Mouse (Mus musculus): Measurements from ENCODE around the gene Prkcd.

The Prkcd gene

DNA sequence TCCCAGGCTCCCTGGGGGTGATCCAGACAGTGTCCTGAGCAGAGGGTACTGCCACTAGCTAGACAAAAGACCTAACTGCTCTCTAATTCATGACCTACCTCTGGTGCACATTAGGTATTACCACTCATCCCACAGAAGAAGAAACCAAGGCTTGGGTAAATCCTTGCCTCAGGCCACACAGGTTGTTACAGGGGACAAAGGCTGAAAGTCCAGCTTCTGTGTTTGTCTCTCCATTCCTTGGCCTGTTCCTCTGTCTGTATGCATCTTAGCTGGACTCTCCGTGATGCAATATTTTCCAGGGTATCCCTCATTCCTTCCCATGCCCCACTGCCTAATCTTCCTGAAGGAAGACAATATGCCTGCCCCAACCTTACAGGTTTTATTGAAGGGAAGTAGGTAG lies 8.4 kb upstream of the Prkcd start:
- DNase-seq: no peak

DNA sequence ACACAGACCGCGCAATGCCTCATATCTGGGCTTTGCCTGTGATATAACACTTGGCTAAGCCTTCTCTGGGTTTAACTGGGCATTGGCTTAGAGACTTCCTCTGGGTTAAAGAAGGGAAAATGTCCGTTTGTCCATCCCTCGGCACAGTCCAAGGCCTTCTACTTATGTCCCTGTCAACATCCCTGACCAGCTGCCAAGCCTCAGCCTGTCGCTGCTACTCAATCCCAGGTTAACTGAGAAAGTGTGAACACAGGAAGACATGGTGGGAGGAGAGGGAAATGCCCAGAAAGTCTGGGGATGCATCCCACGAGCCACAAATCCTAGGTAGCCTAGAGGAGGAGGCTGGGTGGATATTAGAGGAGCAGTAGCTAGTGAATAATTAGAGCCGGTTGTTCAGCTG lies 7.7 kb upstream of the Prkcd start:
- no peak for DNase-seq

DNA sequence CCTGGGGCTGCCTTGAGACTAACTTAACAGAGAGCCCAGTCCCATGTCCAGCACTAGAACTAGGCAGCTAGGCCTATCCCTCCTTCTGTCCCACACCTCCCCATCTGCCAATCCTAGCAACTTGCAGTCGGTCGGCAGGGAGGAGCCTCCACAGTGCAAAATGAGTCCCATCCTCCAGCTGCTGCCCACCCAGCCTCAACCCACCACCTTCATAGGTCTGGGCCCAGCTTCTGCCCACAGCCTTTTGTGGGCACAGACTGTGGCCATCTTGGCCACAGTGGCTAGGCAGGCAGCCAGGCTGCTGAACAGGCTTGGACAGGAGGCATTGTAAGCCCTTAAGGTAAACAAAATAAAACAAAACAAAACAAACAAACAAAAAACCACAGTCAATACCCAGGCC lies 5.8 kb upstream of the Prkcd start:
- DNase-seq: no peak

DNA sequence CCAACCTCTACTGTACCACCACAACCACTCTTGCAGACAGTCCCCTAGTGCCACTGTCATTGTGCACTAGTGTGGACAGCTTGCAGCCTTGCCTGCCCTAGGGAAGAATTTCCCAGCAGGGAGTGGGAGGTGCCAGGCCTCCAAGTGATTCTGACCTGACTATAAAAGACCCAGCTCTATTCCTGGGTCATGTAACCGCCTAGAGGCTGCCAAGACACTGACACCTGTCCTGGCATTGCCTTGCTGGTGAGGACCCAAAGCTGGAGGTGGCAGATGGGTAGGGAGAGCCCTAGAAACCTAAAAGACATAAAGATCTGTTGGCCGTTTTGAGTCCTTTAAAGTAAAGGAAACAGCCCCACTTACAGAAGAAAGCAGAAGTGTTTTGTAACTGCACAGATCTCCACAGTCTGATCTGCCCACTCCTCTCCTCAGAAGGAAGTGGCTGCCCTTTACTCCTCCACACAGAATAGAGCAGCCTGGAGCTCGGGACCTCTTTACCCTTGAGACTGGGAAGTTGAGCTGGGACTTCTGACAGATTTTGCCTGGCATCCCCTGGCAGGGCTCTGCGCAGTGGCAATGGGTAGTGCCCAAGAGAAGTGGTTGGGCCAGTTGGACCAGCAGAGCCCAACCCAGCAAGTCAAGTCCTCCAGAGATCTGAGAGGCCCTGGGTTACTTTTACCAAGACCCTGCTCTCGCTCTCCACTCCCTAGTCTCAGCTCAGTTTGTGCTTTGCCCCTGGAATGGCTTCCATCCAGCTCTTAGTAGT lies 5.0 kb upstream of the Prkcd start:
- no peak for DNase-seq

DNA sequence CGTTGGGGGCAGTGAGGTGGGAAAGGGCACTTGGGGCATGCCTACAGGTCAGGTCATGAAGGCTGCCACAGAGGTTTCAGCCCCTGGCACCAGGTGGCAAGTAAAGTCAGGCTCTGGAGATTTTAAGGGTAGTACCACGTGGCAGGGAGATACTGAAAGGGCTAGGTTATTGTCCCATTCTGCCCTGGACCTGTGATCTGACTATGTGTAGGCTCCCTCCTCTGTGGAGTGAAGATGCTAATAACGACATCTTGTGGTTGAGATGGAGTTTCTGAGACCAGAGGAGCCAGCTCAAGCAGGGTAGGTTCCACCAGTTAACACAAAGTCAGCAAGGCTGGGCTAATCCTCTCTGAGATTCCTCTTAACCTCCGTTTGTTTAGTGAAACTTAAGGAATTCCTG lies 3.8 kb upstream of the Prkcd start:
- DNase-seq: no peak

DNA sequence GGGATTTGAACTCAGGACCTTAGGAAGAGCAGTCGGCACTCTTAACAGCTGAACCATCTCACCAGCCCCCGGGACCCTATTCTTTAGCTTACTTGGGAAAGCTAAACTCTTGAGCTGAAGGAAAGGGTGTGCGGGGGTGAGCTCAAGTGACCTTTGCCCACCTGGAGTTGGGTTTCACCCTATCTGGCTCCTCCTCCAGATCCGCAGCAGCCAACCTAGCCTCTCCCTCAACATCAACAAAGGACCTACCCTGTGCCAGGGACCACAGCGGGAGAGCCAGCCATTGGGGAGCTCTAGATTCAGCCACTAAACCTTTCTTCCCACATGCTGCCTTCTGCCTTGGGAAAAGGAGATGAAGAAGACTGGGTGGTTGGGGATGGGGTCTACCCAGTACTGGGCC lies 2.2 kb upstream of the Prkcd start:
- DNase-seq: no peak

DNA sequence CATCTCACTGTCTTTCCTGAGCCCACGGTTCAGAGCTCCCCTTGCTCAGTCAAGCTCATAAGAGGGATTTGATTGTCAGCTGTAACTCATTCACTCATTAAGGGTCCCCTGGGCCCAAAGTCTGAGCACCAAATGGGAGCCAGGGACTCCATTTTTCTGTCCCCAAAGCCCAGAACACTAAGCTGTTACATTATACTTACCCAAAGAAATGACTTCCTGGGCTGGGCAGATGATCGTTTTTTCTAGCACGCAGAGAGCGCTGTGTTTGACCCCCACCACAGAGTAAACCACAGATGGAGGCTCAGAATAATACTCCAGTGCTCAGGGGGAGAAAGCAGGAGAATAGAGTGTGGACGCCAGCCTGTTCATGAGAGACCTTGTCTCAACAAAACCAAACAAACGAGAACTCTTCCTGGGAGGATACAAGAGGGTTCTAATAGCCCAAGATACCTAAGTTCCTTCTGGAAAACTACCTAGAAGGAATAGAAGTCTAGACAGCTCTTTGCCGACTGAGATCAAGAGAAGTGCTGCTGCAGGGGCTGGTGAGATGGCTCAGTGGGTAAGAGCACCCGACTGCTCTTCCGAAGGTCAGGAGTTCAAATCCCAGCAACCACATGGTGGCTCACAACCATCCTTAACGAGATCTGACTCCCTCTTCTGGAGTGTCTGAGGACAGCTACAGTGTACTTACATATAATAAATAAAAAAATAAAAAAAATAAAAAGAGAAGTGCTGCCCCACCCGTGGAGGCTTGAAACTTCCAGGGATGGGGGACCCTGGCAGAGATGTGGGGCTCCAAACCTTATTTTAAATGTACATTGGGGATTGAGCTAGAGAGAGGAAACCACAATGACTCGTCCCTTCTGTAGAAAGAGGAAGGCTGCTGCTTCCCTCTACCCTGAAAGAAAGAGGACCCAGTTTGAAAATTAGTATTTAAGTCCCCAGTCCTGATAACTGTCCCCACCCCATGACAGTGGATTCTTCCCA lies 1.0 kb upstream of the Prkcd start:
- no peak for DNase-seq

DNA sequence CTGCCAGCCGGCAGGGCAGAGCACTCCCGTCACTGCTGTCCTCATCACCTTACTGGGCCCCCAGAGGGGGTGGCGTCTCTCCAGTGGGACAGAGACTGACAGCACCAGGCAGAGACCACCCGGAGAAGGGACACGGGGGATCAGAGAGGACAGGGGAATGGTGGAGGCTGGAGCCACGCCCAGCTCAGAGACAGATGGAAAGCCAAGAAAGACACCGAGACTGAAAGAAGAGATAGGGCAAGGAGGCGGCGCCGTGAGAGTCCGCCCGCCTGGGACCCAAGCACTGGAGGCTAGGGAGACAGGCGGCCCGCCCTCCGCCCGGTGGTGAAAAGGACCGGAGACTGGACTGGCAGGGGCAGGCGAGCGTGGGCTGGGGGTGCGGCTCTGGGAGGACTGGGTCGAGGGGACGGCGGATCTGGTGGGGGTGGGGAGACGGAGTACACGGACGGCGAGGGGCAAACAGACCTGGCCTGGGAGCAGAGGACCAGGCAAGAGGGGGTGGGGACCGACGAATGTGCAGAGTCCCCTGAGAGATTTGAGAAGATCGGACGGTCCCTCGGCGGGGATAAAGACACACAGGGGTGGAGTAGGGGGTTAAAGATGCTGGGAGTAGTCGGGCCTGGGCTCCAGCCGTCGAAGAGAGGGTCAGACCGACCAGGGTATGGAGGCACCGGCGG lies 741 bp downstream of the Prkcd start:
- DNase-seq: no peak

DNA sequence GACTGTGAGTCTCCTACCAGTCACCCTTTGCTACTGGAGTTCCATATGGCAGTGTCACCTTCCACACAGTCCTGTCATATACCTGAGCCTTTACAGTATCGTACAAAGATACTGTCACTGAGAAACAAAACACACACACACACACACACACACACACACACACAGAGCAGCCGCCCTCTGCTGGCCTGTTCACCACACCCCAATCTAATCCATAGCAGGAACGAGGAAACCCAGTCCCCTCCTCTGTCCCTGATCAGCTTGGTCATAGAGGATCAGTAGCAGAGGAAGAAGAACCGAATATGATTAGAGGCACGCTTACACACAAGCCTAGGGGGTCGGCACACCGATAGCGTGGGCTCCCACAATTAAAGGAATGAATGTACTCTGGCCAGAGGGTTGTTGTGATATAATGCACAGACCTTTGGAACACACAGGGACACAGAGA lies 1.7 kb downstream of the Prkcd start:
- no peak for DNase-seq

DNA sequence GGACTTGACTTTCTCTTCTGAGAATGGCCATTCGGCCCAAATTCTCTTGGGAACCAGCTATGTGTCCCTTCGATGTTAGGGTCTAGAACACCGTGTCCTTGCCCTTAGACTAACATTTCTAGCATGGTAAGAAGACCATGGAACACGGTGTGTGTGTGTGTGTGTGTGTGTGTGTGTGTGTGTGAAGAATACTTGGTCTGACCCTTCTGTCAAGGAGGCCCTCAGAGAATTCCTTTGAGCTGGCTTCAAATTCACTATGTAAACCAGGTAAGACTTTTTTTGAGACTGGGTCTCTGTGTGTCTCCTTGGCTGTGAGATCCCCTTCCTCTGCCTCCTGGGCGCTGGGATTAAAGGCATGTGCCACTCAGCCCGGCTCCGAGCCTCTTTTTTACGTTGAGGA lies 3.5 kb downstream of the Prkcd start:
- DNase-seq: no peak

DNA sequence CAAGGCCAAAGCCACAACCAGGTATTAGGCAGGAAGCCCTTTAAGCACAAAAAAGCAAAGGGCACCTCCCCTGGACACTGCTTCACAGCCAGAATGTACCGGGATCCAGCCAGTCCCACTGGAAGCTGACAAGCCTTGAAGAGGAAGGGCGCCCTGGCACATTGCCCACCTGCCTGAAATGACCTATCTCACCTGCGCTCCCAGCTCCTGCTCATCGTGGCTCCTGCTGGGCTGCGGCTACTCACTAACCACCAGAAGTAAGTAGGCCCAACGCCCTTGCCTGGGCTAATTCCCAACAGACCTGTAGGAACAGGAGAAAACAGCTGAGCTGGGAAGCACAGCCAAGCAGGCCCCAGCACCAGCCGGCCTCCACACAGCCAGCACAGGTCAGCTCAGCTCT lies 3.9 kb downstream of the Prkcd start:
- no peak for DNase-seq

DNA sequence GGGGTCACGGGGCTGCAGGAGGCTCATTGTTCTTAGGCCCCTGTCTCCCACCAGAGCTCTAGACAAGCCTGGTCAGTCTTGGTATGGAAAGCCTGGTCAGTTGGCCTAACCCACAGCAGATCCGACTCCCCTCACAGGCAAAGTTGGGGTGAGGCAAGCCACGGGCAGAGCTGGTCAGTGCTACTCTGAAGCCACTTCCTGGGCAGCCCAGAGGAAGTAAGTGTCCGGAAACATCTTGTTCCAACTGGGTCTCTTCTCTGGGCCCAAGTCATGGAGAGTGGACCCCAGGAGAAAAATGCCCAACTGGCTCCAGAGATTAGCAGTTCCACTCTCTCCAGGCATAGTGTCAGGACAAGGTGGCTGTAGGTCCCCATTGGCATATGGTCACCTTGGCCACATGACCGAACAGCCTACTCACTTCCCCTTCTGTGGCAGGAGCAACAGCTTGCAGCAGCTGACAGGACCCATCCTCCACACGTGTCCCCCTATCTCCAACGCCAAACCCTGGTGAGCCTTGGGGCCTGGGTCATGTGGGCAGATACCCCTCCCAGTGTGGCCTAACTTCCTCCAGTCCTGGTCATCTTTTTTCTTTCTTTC lies 5.9 kb downstream of the Prkcd start:
- DNase-seq: no peak

DNA sequence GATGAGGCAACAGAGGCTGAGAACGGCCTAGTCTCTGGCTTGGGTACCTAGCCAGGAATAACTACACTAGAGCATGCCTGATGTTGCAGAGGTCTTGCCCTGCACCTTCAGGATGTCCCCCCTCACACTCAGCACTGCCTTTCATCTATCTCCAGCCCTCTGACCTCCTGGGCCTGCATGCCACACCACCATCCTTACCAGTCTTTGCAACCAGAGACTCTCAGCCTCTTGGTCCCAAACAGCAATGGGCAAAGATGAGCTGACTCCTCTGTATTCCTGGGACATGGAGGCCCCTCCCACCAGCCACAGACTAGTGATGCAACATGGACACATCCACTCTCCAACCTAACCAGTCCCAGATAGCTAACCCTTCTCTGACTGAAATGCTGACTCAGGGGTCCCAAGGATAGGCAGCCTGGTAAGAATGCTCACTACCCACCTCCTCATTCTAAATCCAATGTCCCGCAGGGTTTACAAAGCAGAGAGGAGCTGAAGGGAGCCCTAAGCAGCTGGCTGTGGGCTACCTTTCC lies 7.2 kb downstream of the Prkcd start:
- no peak for DNase-seq

DNA sequence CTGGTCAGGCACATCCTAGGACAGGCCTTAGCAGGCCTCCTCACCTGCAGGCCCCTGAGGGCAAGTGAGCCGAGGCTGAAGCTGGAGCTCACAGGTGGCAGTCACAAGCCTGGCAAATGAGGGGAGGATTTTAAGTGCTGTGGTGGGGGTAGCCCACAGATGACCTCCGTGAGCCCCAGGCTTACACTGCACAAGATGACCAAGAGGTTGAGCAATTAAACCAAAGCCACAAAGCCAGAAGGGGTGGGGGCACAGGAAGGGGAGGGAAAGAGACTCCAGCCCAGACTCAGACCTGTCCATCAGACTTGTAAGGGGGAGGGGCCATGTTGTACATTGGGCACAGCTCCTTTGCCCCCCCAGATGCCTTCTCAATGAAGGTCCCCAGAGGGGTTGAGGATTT lies 9.3 kb downstream of the Prkcd start:
- DNase-seq: no peak

DNA sequence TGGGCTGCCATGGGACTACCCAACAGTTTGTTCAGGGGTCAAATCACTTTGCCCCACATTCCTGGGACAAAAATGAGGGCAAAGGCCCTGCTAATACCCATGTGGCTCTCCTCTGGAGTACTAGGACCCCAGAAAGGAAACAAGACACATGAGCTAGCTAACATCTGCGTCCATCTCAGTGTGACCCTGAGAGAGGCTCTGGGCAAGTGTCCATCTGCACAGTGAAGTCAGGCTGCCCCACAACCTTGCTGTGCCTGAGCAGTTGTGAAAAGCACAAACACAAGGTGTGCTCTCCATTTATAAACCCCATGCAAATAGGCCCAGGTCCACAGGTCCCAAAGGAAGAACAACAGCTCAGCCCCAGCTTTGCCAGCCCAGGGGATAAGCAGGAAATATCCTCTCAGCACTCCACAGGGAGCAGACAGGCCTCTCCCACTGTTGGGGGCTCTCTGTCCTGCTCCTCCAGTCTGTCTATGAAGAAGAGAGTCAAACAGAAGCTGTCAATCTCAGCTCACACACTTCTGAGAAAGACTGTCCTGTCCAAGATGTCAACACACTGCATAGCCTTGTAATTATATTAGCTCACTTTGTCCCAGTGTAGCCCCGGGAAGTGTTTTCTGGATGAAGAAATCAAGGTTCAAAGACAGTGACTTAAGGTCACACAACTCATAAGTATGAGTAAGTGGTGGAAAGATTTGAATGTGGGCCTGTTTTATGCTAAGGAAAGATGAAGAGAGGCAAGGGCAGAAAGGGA lies 12.9 kb downstream of the Prkcd start:
- DNase-seq: no peak

DNA sequence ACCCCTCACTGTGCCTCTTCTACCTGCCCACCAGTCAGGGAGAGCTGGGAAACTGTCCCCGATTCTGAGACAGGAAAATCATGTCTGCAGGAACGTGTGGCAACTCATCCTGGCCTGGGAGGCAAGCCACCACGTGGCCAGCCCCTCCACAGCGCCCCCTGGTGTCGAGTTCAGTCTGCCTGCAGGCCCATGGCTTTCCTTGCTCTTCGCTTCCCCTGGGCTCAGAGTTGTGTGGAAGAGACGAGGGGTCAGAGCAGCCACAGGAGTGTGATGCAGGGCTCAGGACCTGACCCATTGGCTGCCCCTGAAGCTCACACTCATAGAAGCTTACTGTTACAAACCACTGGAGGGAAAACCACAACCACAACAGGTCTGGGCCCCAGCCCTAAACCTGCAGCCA lies 13.5 kb downstream of the Prkcd start:
- DNase-seq: peak; percentile 85

DNA sequence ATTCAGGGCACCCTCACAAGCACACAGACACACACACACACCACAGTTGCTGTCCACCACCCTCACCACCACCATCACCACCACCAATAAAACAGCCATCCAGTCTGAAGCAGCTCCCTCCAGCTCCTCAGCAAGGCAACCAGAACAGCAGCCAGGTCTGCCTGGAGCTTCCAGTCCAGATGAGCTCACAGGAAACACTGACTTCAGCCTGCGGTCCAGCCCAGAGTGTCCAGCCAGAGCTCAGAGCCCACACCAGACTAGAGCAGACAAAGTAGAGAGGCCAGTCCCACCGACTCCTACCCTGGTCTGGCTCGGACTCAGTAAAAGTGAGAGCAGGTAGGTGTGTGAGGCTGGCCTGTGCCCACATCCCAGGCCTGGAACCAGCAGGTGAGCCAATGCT lies 15.1 kb downstream of the Prkcd start:
- DNase-seq: no peak

DNA sequence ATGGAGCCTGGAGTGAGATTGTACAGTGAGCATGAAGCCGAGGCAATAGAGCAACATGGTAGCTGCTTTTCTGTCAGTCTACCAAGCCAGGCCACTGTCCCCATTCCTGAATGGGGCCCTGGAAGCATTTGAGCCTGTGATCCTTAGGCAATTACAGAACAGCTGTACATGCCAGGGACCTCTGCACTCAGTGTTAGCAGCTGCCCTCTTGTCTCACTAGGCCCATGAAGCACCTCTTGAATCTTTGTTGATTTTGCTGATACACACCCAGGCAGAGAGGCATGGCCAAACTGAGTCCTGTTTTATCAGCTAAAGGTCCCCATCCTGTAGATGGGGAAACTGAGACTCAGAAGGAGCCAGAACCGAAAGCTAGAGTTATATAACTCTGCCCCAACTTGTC lies 15.7 kb downstream of the Prkcd start:
- DNase-seq: no peak

DNA sequence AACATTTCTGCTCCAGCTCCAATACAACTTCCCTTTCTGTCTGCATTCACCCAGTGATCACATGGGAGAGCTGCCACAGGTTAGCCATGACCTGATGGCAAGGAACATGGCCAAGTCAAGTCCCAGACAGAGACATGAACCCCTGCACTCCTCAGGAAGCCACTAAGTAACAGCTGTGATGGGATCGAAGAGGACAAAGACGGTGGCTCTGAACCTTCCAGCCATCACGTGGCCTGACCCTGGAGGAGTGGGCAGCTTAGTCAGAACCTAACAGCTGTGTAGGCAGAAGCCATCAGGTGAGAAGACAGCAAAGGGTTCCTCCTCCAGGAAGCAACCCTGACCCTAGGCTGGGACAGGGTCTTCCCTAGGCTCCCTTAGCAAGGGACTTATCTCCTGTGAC lies 16.5 kb downstream of the Prkcd start:
- DNase-seq: no peak

DNA sequence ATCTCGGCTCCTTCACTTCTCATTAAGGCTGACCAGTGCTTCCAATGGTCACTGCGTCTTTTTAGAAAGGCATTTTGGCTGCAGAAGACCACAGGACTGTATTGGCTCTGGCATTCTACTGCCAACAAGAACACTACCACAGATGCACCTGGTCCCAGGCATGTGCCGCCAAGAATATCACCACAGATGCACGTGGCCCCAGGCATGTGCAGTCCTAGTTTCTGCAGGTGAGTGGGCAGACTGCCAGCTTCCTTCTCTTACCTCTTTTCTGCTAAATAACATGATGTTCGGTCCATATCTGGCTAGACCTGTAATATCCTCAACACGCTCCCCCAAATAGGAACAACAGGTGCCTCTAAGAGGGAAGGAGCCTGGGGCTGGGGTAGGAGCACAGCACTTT lies 17.8 kb downstream of the Prkcd start:
- no peak for DNase-seq

DNA sequence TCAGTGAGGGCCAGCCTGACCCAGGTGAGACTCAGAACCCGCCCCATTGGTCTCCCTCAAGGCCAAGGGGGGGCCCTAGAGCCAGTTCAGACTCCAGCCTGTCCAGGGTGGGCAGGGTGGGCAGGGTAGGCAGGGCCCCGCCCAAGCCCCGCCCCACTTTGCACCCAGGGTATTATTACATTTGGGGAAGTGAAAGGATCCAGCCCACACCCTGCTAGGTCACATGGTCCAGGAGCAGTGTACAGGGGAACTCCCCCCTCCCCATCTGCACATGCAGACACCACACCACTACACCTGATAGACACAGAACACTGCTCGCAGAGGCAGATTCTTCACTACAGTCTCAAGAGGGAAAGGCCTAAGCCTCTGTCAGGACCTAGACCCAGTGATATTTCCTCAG lies 18.3 kb downstream of the Prkcd start:
- no peak for DNase-seq

DNA sequence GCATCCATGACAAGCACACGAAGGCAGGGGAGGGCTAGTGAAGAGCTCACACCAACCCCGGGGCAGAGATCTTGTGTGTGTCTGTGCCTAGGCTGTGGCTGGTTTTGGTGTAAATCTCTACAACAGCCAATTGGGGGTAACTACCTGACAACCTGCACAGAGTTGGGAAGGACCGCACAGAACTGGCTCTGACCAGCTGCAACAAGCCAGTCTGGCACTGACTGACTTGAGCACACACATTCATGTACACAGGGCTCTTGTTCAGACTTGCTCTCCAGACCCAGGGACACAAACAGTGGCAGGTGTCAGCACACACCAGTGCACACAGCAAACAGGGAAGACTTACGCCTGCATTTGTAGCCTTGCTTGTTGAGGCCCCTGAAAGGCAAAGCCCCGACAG lies 19.2 kb downstream of the Prkcd start:
- no peak for DNase-seq

All from right cerebral cortex, postnatal 14 days (tissue).